Mouse (Mus musculus) hindbrain, embryonic 12.5 days (tissue): ENCODE data around the gene Ercc2. TPM values are rescaled to one million over a fixed set of nuclear protein-coding genes. Genes with fewer than 3 reads are reported as not detected.

ENCODE experiments used
- ATAC-seq: fragments of 200-750 bp; cut with Nextera tagmentation; 2 replicates; pipeline ENCODE4 v1.8.0; 2017; ENCODE audit warnings: moderate TSS enrichment; ENCODE audit not compliant: low FRiP score
- H3K27ac ChIP-seq: fragments of 300-500 bp; sonication (generic); 2 replicates; pipeline ENCODE4 v1.5.1; 2016; ENCODE audit warnings: mild to moderate bottlenecking
- H3K27me3 ChIP-seq: fragments of 300-500 bp; sonication (generic); 2 replicates; pipeline ENCODE4 v1.6.1; 2016; ENCODE audit warnings: mild to moderate bottlenecking
- H3K36me3 ChIP-seq: fragments of 300-500 bp; sonication (generic); 2 replicates; pipeline ENCODE4 v1.6.1; 2016; ENCODE audit warnings: mild to moderate bottlenecking
- H3K4me1 ChIP-seq: fragments of 300-500 bp; sonication (generic); 2 replicates; pipeline ENCODE4 v1.6.1; 2016
- H3K4me2 ChIP-seq: fragments of 300-500 bp; sonication (generic); replicated peaks from 2 replicates; pipeline ENCODE4 v1.6.1; 2016; ENCODE audit warnings: mild to moderate bottlenecking
- H3K4me3 ChIP-seq: fragments of 300-500 bp; sonication (generic); 2 replicates; pipeline ENCODE4 v1.5.1; 2016; ENCODE audit warnings: mild to moderate bottlenecking
- H3K9ac ChIP-seq: fragments of 300-500 bp; sonication (generic); 2 replicates; pipeline ENCODE4 v1.6.1; 2016; ENCODE audit warnings: mild to moderate bottlenecking, moderate library complexity
- H3K9me3 ChIP-seq: fragments of 300-500 bp; sonication (generic); replicated peaks from 2 replicates; pipeline ENCODE4 v1.6.1; 2016; ENCODE audit warnings: mild to moderate bottlenecking
- WGBS: fragments of 180-500 bp; shearing (Covaris S2); methylation state at CpG from one replicate; pipeline ENCODE4 v1.1.7; 2016; 5-methylcytosine and 5-hydroxymethylcytosine counted together
- polyA plus RNA-seq: library from polyadenylated mRNA; unstranded; fragments of >200 nt; fragmentation: Nextera tagmentation; extraction: Ambion mirVana; gene quantifications from 2 replicates; pipeline ENCODE4 v1.2.1, GENCODE M21; 2016

The Ercc2 gene
- polyA plus RNA-seq, 1 experiment from 2014 or later: 24.6 TPM

DNA sequence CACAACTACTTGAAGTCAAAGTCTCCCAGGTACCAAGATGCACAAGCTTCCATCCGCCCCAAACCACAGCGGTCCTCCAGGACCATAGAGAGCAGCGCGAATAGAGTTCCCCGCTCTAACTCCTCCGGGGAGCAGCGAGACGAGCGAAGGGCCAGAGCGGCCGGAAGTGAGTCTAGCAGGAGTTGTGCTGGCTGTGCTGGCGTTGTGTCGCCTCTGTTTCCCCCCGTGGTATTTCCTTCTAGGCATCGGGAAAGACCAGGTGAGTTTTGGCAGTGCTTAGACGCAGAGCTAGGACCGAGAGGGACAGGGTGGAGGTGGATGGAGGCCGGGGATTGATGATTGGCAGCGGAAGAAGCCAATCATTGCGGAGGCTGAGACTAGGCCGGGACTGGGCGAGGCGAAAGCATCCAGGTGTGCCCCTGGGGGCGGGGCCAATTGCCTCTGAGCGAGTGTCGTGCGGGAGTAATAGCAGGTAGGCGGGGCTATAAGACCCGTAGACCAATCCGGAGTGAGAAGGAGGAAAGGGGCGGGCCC lies 36.8 kb upstream of the Ercc2 start:
- peak; percentile 93 for ATAC-seq
- Histone ChIP-seq H3K4me1 (peaks cover 36% of the 10 kb centered on the region), H3K27ac (peak overlapping the region; percentile 85), H3K9ac (peak overlapping the region; percentile 66), H3K4me3 (peak overlapping the region; percentile 63), H3K27me3 (peaks cover 19% of the 10 kb centered on the region), H3K9me3 (no peaks in the 10 kb centered on the region), H3K36me3 (peaks cover 22% of the 10 kb centered on the region), H3K4me2 (peak overlapping the region; percentile 85)
- under 1% methylated on average over 31 of the region's 31 CpGs for WGBS

DNA sequence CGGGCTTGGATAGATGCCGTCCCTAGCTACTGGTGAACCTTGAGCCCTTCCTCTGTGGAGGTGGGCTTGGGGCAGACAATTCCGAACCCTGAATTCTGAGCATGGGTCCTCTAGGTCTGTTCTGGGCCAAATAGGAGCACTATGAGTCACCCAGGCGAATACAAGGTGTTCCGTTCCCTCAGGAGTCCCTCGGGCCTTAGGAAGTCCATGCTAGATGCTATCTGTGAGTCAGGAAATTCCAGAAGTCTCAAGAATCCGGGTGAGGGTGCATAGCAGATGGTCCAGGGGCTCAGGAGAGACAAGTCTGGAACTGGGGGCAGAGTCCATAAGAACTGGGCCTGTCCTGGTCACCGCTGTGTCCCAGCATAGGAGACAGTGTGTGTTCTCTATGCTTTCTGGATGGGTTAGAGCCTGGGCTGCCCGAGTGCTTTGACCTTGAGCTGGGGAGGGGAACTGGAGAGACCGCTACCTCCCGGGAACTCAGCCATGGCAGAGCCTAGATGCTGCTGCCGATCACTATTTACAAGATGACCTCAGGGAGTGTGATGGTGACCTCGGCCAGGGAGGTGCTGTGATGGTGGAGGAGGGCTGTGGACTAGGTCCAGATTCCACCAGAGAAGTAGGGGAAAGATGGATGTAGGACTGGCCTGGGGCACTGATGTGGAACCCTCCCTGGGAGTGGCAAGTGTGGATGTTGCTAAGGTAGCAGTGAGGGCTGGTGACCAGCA lies 32.5 kb upstream of the Ercc2 start:
- no peak overlapping the region for H3K27ac ChIP-seq
- no peak overlapping the region for H3K9ac ChIP-seq
- H3K4me3 ChIP-seq: no peak overlapping the region
- peaks cover 60% of the 10 kb centered on the region for H3K36me3 ChIP-seq
- H3K27me3 ChIP-seq: no peaks in the 10 kb centered on the region
- H3K4me2 ChIP-seq: no peak overlapping the region
- no peak for ATAC-seq
- H3K4me1 ChIP-seq: peaks cover 16% of the 10 kb centered on the region
- H3K9me3 ChIP-seq: no peaks in the 10 kb centered on the region
- WGBS: 89% methylated on average over 13 of the region's 13 CpGs

DNA sequence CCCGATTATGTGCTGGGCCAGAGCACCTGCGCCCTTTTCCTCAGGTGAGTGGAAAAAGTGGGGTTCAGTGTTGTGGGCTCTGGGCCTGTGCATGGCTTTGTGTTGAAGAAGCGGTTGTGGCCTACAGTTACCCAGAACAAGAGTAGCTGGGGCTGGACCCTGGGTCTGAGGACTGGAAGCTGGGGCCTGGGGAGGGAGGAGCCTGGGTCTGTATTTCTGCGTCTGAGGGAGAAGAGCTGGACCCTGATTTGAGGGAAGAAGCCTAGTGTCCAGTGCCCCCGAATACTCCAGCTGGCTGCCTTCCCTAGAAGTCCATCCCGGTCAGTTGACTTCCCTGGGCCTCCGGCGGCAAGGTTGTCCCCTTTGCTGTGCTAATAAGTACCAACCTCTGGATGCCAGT lies 31.6 kb upstream of the Ercc2 start:
- Histone ChIP-seq H3K36me3 (peaks cover 68% of the 10 kb centered on the region), H3K27ac (no peak overlapping the region), H3K4me3 (no peak overlapping the region), H3K9ac (no peak overlapping the region), H3K4me1 (peaks cover 13% of the 10 kb centered on the region), H3K27me3 (no peaks in the 10 kb centered on the region), H3K9me3 (no peaks in the 10 kb centered on the region), H3K4me2 (no peak overlapping the region)
- WGBS: 95% methylated on average over 8 of the region's 8 CpGs
- ATAC-seq: no peak

DNA sequence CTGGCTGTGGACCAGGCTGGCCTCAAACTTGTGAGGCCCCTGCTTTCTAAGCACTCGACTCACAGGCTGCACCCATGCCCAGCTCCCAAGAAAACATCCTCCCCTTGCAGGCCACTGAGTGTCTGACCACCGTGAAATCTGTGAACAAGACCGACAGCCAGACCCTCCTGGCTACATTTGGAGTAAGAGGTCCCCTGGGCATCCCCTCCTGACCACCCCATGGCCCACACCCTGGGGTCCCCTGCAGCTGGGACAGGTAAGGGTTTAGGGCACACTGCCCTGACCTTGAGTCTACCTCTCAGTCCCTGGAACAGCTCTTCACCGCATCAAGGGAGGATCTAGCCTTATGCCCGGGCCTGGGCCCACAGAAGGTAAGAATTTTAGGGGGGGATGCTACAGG lies 26.8 kb upstream of the Ercc2 start:
- 85% methylated on average over 5 of the region's 5 CpGs for WGBS
- H3K27ac ChIP-seq: no peak overlapping the region
- H3K9ac ChIP-seq: no peak overlapping the region
- no peaks in the 10 kb centered on the region for H3K27me3 ChIP-seq
- ATAC-seq: no peak
- H3K36me3 ChIP-seq: peaks cover 66% of the 10 kb centered on the region
- H3K9me3 ChIP-seq: no peaks in the 10 kb centered on the region
- H3K4me3 ChIP-seq: no peak overlapping the region
- peaks cover 11% of the 10 kb centered on the region for H3K4me1 ChIP-seq
- no peak overlapping the region for H3K4me2 ChIP-seq

DNA sequence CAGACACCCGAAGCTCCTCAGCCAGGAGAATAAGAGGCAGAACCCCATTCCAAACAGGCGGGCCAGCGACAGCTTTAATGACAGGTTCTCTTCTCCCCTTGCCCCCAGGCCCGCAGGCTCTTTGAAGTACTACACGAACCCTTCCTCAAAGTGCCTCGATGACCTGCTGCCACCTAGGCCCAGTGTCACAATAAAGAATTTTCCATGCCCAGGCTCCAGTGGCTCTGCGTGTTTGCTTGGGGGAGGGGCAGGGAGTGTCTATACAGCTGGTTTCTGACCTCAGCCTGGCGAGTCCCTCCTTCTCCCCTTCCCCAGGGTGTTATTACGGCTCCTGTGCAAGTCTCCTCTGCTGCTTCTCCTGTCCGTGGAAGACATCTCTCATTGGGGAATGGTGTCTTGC lies 25.5 kb upstream of the Ercc2 start:
- WGBS: 63% methylated on average over 10 of the region's 10 CpGs
- no peak overlapping the region for H3K4me2 ChIP-seq
- no peak overlapping the region for H3K4me3 ChIP-seq
- peaks cover 18% of the 10 kb centered on the region for H3K4me1 ChIP-seq
- H3K27ac ChIP-seq: no peak overlapping the region
- ATAC-seq: no peak
- H3K36me3 ChIP-seq: peaks cover 55% of the 10 kb centered on the region
- H3K27me3 ChIP-seq: no peaks in the 10 kb centered on the region
- no peaks in the 10 kb centered on the region for H3K9me3 ChIP-seq
- H3K9ac ChIP-seq: no peak overlapping the region

DNA sequence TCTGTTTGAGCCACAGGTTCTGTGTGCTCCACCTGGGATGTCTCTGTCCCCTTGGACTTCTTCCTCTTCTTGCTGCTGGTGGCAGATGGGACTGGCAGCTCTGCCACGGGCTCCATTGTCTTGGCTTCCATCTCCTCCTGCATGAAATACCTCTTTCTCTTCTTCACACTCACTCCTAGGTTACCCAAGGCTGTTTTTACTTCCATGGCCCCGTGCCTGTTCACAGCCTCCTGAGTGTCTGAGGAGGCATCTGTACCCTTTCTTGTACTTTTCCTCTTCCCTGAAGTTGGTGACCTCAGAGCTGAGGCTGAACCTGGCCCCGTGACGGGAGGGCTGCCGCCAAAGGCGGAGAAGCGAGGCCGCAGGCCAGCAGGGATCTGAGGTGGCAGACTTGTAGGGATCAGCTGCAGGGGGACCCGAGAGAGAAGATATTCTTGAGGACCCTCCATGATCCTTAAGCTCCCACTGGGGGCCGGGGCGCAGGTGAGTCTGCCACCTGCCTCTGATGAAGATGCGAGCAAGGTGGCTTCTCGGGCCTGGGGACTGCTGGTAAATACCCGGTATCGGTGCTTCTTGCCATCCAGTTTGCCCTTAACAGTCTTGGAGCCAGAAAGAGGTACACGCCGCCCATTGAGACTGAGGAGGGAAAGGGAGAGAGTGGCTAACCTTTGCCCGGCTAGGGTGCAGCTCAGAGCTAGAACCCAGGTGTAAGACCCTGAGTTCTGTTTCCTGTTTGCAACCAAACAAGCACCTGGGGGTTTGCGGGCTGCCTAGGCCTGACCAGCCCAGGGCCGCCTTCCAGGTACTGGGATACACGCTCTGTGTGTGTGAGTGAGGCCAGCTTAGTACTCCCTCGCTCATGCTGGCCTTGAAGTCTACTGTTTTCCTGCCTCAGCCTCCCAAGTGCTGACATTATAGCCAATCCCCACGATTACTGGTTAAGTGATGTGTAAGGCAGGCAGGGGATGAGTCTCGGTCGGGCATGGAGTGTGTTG lies 24.1 kb upstream of the Ercc2 start:
- Histone ChIP-seq H3K4me1 (peaks cover 28% of the 10 kb centered on the region), H3K4me2 (peak overlapping the region; percentile 96), H3K4me3 (peak overlapping the region; percentile 66), H3K27me3 (peaks cover 9% of the 10 kb centered on the region; the same call in 1 of the 2 replicates), H3K9me3 (no peaks in the 10 kb centered on the region), H3K9ac (0 out of 2 replicates have a peak overlapping the region, but pooled peaks have one; percentile 75), H3K27ac (no peak overlapping the region), H3K36me3 (peaks cover 43% of the 10 kb centered on the region)
- no peak for ATAC-seq
- WGBS: 92% methylated on average over 25 of the region's 25 CpGs

DNA sequence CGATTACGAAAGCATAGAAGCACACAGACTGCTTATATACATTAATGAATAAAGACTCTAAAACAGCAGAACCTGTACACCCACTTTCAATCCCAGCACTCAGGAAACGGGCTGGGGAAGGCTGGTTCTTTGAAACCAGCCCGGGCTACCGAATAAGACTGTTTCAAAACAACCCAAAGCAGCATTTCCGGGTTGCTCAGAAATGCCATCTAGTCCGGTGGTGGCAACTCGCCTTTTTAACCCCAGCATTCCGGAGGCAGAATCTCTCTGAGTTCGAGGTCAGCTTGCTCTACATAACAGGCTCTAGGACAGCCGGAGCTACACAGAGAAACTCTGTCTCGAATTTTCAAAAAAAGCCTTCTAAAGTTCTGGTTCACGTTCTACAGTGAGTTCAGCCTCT lies 23.2 kb upstream of the Ercc2 start:
- 24% methylated on average over 13 of the region's 13 CpGs for WGBS
- peaks cover 28% of the 10 kb centered on the region for H3K4me1 ChIP-seq
- peaks cover 33% of the 10 kb centered on the region for H3K36me3 ChIP-seq
- no peak for ATAC-seq
- no peaks in the 10 kb centered on the region for H3K9me3 ChIP-seq
- H3K27ac ChIP-seq: no peak overlapping the region
- H3K4me3 ChIP-seq: peak overlapping the region; percentile 66
- peak overlapping the region; percentile 75 for H3K9ac ChIP-seq
- H3K27me3 ChIP-seq: peaks cover 17% of the 10 kb centered on the region; the same call in 1 of the 2 replicates
- peak overlapping the region; percentile 96 for H3K4me2 ChIP-seq

DNA sequence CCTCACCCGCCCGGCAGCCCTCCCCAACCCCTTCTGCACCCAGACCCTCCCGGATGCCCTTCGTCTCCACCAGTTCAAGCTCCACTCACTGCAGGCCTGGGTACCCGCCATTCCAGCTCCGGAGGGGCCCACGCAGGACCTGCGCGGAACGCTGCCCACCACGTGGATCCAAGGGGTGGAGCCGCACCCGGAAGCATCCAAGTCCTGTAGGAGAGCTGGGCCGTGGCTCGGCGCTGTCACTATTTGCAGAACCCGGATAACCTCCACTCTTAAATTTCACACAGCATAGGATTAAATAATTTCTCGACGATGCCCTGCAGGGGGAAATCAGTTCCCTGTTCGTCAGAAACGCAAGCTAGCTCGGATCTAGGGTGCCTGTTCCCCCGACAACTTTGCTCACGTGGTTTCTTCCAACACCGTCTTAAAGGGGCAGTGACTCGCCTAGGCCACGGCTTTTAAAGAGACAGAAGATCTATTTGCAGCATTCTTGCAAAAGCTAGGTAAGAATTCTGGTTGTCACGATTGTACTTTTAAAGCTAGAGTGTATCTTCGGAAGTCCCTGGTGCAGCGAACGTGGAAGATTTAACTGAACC lies 22.4 kb upstream of the Ercc2 start, which contains the start of the genes Cd3eap and Ppp1r13l:
Gene Cd3eap, minus strand, starts transcription at position 185 of the 593 bp plus-strand sequence.
Gene Ppp1r13l, plus strand, starts transcription at position 451 of the 593 bp plus-strand sequence.
- Histone ChIP-seq H3K4me3 (peak within 1 kb of the TSS; percentile 66), H3K9ac (peak within 1 kb of the TSS; percentile 75), H3K4me1 (peaks cover 28% of the 10 kb centered on the region), H3K27ac (0 out of 2 replicates have a peak within 1 kb of the TSS, but pooled peaks have one; percentile 13), H3K9me3 (no peaks in the 10 kb centered on the region), H3K4me2 (peak within 1 kb of the TSS; percentile 96), H3K27me3 (peaks cover 17% of the 10 kb centered on the region; the same call in 1 of the 2 replicates), H3K36me3 (peaks cover 28% of the 10 kb centered on the region)
- peak; percentile 71 for ATAC-seq
- WGBS: 0% methylated on average over 29 of the region's 31 CpGs

DNA sequence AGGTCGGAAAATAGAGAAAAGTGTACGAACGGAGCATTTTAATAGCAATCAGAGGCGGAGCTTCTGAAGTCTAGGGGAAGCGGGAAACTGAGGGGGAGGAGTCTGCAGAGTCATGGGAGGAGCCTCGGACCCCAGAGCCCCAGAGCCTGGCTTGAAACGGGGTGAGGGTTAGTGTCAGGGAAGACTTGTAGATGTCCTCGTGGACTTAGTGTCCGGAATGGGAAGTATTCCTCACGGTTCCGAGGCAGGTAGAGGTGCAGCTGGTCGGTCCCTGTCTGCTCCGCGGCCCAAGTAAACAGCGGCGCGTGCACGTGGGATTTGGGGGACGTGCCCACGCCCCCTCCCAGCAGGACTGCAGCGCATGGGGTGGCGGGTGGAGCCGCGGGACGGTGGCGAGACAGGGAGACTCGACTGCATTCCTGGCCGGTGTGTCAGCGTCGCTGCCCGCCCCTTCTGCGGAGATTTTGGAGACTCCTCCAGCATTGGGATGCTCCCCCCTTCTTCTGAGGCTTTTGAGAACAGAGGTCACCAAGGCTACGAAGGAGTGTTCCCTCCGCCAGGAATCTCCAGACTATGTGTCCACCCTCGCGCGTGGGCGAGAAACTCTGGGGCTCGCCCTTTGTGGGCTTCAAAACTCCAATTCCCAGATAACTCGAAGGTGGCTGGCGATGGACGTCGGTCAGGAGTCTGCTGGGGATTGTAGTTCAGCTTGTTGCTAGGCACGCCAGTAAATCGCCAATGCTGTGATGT lies 21.7 kb upstream of the Ercc2 start:
- no peaks in the 10 kb centered on the region for H3K9me3 ChIP-seq
- ATAC-seq: peak; percentile 76
- H3K4me1 ChIP-seq: peaks cover 28% of the 10 kb centered on the region
- peak overlapping the region; percentile 66 for H3K4me3 ChIP-seq
- peaks cover 21% of the 10 kb centered on the region for H3K36me3 ChIP-seq
- peaks cover 17% of the 10 kb centered on the region; the same call in 1 of the 2 replicates for H3K27me3 ChIP-seq
- under 1% methylated on average over 45 of the region's 45 CpGs for WGBS
- 0 out of 2 replicates have a peak overlapping the region, but pooled peaks have one; percentile 13 for H3K27ac ChIP-seq
- H3K4me2 ChIP-seq: peak overlapping the region; percentile 96
- H3K9ac ChIP-seq: peak overlapping the region; percentile 48

DNA sequence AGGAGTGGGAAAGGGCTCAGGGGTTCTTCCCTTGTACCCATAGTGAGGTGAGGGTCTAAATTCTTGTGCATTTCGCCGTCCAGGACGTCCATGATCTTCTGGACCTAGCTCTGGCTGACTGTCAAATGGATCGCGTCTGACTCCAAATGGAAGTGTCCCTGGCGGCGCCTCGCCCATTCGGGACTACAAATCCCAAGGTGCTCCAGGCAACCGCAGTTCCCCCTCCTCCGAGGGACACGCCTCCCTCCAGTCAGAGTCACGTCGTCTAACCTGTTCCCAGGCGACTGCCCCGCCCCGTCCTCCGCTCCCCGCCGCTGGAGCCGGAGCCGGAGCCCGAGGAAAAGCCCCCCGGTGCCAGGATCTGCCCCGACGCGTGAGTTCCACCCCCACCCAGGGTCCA lies 20.9 kb upstream of the Ercc2 start:
- WGBS: under 1% methylated on average over 27 of the region's 27 CpGs
- Histone ChIP-seq H3K27ac (no peak overlapping the region), H3K9ac (peak overlapping the region; percentile 51; the same call in 1 of the 2 replicates), H3K36me3 (peaks cover 16% of the 10 kb centered on the region), H3K4me3 (peak overlapping the region; percentile 66), H3K27me3 (peaks cover 17% of the 10 kb centered on the region; the same call in 1 of the 2 replicates), H3K4me1 (peaks cover 28% of the 10 kb centered on the region), H3K4me2 (peak overlapping the region; percentile 96), H3K9me3 (no peaks in the 10 kb centered on the region)
- ATAC-seq: peak; percentile 57

DNA sequence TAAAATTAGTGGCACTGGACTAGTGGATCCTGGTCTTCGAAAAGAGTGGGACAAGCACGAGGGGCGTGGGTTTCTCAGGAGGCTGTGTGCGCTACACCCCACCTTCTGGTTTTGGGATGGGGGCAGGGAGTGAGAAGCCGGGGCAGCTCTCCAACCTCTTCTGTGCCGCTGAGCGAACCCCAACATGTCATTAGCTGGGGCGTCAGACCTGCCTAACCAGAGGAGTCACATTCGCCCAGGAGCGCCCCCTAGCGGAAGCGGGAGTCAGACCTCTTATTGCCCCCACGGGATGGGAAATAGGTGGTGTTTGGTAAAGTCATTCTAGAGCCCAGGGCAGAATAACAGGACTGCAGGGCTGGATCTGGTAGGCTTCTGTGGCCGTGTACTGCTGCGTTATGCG lies 20.1 kb upstream of the Ercc2 start:
- H3K9me3 ChIP-seq: no peaks in the 10 kb centered on the region
- 12% methylated on average over 16 of the region's 16 CpGs for WGBS
- H3K27ac ChIP-seq: no peak overlapping the region
- ATAC-seq: no peak
- peak overlapping the region; percentile 66 for H3K4me3 ChIP-seq
- H3K4me1 ChIP-seq: peaks cover 28% of the 10 kb centered on the region
- H3K27me3 ChIP-seq: peaks cover 17% of the 10 kb centered on the region; the same call in 1 of the 2 replicates
- H3K4me2 ChIP-seq: peak overlapping the region; percentile 96
- no peak overlapping the region for H3K9ac ChIP-seq
- peaks cover 10% of the 10 kb centered on the region for H3K36me3 ChIP-seq
